Mouse (Mus musculus): ENCODE measurements around the gene Tmprss11d. TPM values are rescaled to one million over a fixed set of nuclear protein-coding genes. Genes with fewer than 3 reads are reported as not detected.
"Not testable (repeated sequence)": the region's sequence is repeated elsewhere in the genome, so short reads cannot be mapped to it uniquely, and the experiment has no call there.

The Tmprss11d gene
- not detected in 2 replicates for polyA plus RNA-seq (2016; fragmentation: Nextera tagmentation; extraction: Ambion mirVana)

GRCm38 (mm10) chr5:86373320-86373719, at the start of gene Tmprss11d:
Gene Tmprss11d, minus strand, starts transcription at chr5:86373420.
- Histone ChIP-seq H3K4me1 (no peaks in the 10 kb centered on the region), H3K9me3 (replicated peaks) (no peaks in the 10 kb centered on the region), H3K4me3 (no peak within 1 kb of the TSS), H3K27me3 (ENCODE audit: low read depth, poor library complexity, severe bottlenecking) (no peaks in the 10 kb centered on the region), H3K36me3 (no peaks in the 10 kb centered on the region), H3K27ac (no peak within 1 kb of the TSS)
- 78% methylated on average over 3 of the region's 3 CpGs for WGBS
- DNase-seq (ENCODE audit: low spot score) = no peak

DNA sequence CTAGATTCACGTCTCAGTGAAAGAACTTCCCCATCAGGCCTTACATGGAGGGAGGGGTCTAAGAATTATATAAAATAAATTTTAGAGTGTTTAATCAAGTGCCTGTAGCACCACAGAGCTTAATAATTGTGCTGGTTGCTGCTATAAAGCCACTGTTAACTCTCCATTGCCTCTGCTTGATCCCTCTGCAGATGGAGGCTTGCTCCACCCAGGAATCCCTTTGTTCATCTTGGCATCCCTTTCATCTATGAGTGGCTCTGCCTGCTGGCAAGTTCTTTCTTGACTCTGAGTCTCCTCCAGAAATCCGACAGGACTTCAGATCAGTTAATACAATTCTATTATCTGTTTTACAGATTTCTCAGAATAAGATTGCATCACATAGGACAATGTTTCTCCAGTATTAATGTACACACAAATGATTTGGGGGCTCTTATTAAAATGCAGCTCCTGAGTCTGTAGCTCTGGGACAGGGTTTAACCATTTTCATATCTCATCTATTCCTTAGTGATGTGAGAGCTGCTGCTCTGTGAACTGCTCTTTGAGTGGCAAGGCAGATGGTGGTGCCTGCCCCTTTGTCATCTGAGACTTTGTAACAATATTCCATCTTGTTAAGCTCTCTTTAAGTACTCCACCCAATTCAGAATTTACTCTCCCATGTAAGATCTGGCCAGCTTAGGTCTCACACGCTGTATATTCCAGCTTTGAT, 48.3 kb upstream of the Tmprss11d start:
- DNase-seq (ENCODE audit: low spot score) = no peak
- WGBS = 70% methylated on average over 3 of the region's 3 CpGs
- Histone ChIP-seq H3K27me3 (ENCODE audit: low read depth, poor library complexity, severe bottlenecking) (no peaks in the 10 kb centered on the region), H3K9me3 (replicated peaks) (no peaks in the 10 kb centered on the region), H3K4me3 (no peak overlapping the region), H3K36me3 (no peaks in the 10 kb centered on the region), H3K4me1 (0 out of 2 replicates have a peak, but pooled peaks cover 10% of the 10 kb centered on the region), H3K27ac (no peak overlapping the region)

DNA sequence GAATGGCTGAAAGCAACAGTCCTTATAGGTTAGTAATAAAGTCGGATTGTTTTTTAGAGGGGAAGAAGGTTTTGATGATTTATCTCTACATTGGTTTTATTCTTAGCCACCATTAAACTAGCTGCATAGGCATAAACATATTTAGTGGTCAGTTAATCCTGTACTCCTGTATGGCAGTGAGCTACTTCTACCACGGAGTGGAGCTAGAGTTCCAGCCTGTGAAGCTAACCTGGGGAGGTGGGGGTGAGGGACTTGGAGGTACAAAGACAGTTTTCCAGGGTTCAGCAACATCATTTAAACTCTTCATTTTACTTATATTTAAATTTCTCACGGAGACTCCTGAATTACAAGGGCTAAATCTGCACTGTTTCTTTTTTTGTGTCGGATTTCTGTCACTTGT, 46.3 kb upstream of the Tmprss11d start:
- H3K4me3 ChIP-seq = no peak overlapping the region
- WGBS = 21% methylated on average over 4 of the region's 4 CpGs
- peak; percentile 31 for DNase-seq (ENCODE audit: low spot score)
- no peaks in the 10 kb centered on the region for H3K36me3 ChIP-seq
- no peak overlapping the region for H3K27ac ChIP-seq
- no peaks in the 10 kb centered on the region for H3K9me3 ChIP-seq (replicated peaks)
- 0 out of 2 replicates have a peak, but pooled peaks cover 10% of the 10 kb centered on the region for H3K4me1 ChIP-seq
- no peaks in the 10 kb centered on the region for H3K27me3 ChIP-seq (ENCODE audit: low read depth, poor library complexity, severe bottlenecking)

GRCm38 (mm10) chr5:86414280-86414679, 41.1 kb upstream of the Tmprss11d start:
- Histone ChIP-seq H3K36me3 (no peaks in the 10 kb centered on the region), H3K4me3 (no peak overlapping the region), H3K27me3 (ENCODE audit: low read depth, poor library complexity, severe bottlenecking) (no peaks in the 10 kb centered on the region), H3K4me1 (no peaks in the 10 kb centered on the region), H3K9me3 (replicated peaks) (no peaks in the 10 kb centered on the region), H3K27ac (no peak overlapping the region)
- no peak for DNase-seq (ENCODE audit: low spot score)
- 85% methylated on average over 7 of the region's 7 CpGs for WGBS

GRCm38 (mm10) chr5:86410815-86411214, 37.6 kb upstream of the Tmprss11d start:
- DNase-seq (ENCODE audit: low spot score) = no peak
- WGBS = 30% methylated on average over 3 of the region's 3 CpGs
- H3K4me1 ChIP-seq = no peaks in the 10 kb centered on the region
- no peak overlapping the region for H3K27ac ChIP-seq
- H3K27me3 ChIP-seq (ENCODE audit: low read depth, poor library complexity, severe bottlenecking) = no peaks in the 10 kb centered on the region
- no peaks in the 10 kb centered on the region for H3K36me3 ChIP-seq
- H3K4me3 ChIP-seq = no peak overlapping the region
- no peaks in the 10 kb centered on the region for H3K9me3 ChIP-seq (replicated peaks)

DNA sequence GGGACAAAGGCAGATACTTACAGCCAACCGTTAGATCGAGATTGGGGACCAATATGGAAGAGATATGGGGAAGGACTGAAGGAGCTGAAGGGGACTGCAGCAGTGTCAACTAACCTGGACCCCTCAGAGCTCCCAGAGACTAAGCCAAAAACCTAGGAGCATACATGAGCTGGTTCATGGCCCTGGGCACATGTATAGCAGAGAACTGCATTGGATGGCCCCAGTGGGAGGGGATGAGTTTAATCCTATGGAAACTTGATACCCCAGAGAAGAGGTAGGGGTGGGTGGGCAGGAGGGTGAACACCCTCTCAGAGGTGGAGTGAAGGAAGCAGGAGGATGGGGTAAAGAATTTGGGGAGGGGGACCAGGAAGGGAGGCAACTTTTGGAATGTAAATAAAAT, 34.7 kb upstream of the Tmprss11d start:
- DNase-seq (ENCODE audit: low spot score) = no peak
- no peak overlapping the region for H3K4me3 ChIP-seq
- no peaks in the 10 kb centered on the region for H3K9me3 ChIP-seq (replicated peaks)

GRCm38 (mm10) chr5:86407191-86407590, 34.0 kb upstream of the Tmprss11d start:
- no peaks in the 10 kb centered on the region for H3K4me1 ChIP-seq
- H3K4me3 ChIP-seq = no peak overlapping the region
- H3K36me3 ChIP-seq = no peaks in the 10 kb centered on the region
- DNase-seq (ENCODE audit: low spot score) = no peak
- 91% methylated on average over 3 of the region's 3 CpGs for WGBS
- H3K9me3 ChIP-seq (replicated peaks) = no peaks in the 10 kb centered on the region
- no peak overlapping the region for H3K27ac ChIP-seq
- no peaks in the 10 kb centered on the region for H3K27me3 ChIP-seq (ENCODE audit: low read depth, poor library complexity, severe bottlenecking)

More for the DNA sequence above, 34.7 kb upstream of the Tmprss11d start:
- Histone ChIP-seq H3K36me3 (no peaks in the 10 kb centered on the region), H3K27ac (no peak overlapping the region), H3K27me3 (ENCODE audit: low read depth, poor library complexity, severe bottlenecking) (no peaks in the 10 kb centered on the region), H3K4me1 (no peaks in the 10 kb centered on the region)
- WGBS = 92% methylated on average over 2 of the region's 2 CpGs

DNA sequence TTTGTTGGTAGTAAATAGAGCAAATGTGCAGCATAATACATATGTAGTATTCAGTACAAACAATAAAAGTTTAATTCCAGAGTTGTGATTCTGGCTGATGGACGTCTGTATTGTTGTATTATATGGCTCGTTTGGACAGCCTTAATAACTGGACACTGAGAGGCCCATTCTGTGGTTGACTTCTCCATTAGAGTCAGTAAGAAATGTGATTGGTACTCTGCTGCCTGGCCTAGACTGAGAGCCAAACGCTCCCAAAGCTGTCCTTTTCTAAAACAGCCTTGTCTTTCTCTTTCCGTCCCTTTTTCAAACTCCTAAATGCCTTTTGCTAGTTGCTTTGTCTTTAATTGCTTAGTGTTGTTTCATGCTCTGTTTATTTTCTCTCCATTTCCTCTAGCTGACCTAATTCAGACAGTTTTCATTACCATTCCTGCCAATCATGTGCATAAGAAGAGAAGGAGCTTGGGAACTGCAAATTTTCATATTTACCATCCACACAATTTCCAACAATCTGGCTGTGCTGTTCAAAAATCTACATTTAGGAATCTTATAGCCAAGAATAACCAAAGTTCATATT, 13.7 kb downstream of the Tmprss11d start:
- H3K36me3 ChIP-seq = no peaks in the 10 kb centered on the region
- H3K27me3 ChIP-seq (ENCODE audit: low read depth, poor library complexity, severe bottlenecking) = no peaks in the 10 kb centered on the region
- no peak overlapping the region for H3K27ac ChIP-seq
- no peak overlapping the region for H3K4me3 ChIP-seq
- no peaks in the 10 kb centered on the region for H3K4me1 ChIP-seq
- 85% methylated on average over 4 of the region's 4 CpGs for WGBS
- DNase-seq (ENCODE audit: low spot score) = no peak
- H3K9me3 ChIP-seq (replicated peaks) = no peaks in the 10 kb centered on the region

GRCm38 (mm10) chr5:86352966-86353365, 20.3 kb downstream of the Tmprss11d start:
- Histone ChIP-seq H3K36me3 (no peaks in the 10 kb centered on the region), H3K27ac (no peak overlapping the region), H3K4me1 (no peaks in the 10 kb centered on the region), H3K4me3 (no peak overlapping the region), H3K9me3 (replicated peaks) (no peaks in the 10 kb centered on the region), H3K27me3 (ENCODE audit: low read depth, poor library complexity, severe bottlenecking) (no peaks in the 10 kb centered on the region)
- DNase-seq (ENCODE audit: low spot score) = no peak
- 26% methylated on average over 7 of the region's 7 CpGs for WGBS

- 51% methylated on average over 30 of the region's 30 CpGs for WGBS
- not testable (repeated sequence) for H3K27me3 ChIP-seq (ENCODE audit: low read depth, poor library complexity, severe bottlenecking); DNase-seq (ENCODE audit: low spot score); H3K9me3 ChIP-seq (replicated peaks); H3K4me1 ChIP-seq; H3K36me3 ChIP-seq; H3K27ac ChIP-seq
- peak overlapping the region; percentile 40 for H3K4me3 ChIP-seq
Measured at GRCm38 (mm10) chr5:86318018-86318956, 54.9 kb downstream of the Tmprss11d start.

GRCm38 (mm10) chr5:86306116-86306515, 67.1 kb downstream of the Tmprss11d start:
- no peaks in the 10 kb centered on the region for H3K36me3 ChIP-seq
- H3K27me3 ChIP-seq (ENCODE audit: low read depth, poor library complexity, severe bottlenecking) = no peaks in the 10 kb centered on the region
- 90% methylated on average over 5 of the region's 5 CpGs for WGBS
- no peaks in the 10 kb centered on the region for H3K9me3 ChIP-seq (replicated peaks)
- no peak for DNase-seq (ENCODE audit: low spot score)
- H3K27ac ChIP-seq = no peak overlapping the region
- H3K4me3 ChIP-seq = no peak overlapping the region
- no peaks in the 10 kb centered on the region for H3K4me1 ChIP-seq

- Histone ChIP-seq H3K9me3 (replicated peaks) (no peaks in the 10 kb centered on the region), H3K27me3 (ENCODE audit: low read depth, poor library complexity, severe bottlenecking) (no peaks in the 10 kb centered on the region), H3K36me3 (no peaks in the 10 kb centered on the region), H3K27ac (no peak overlapping the region), H3K4me1 (no peaks in the 10 kb centered on the region), H3K4me3 (no peak overlapping the region)
- 90% methylated on average over 8 of the region's 8 CpGs for WGBS
- no peak for DNase-seq (ENCODE audit: low spot score)
Measured at GRCm38 (mm10) chr5:86303877-86304276, 69.3 kb downstream of the Tmprss11d start.

GRCm38 (mm10) chr5:86289208-86289607, 84.0 kb downstream of the Tmprss11d start, which contains the start of gene Tmprss11c:
Gene Tmprss11c, minus strand, starts transcription at chr5:86289308.
- no peak for DNase-seq (ENCODE audit: low spot score)
- H3K27me3 ChIP-seq (ENCODE audit: low read depth, poor library complexity, severe bottlenecking) = no peaks in the 10 kb centered on the region
- H3K4me3 ChIP-seq = no peak within 1 kb of the TSS
- H3K27ac ChIP-seq = no peak within 1 kb of the TSS
- no peaks in the 10 kb centered on the region for H3K9me3 ChIP-seq (replicated peaks)
- WGBS = 79% methylated on average over 4 of the region's 4 CpGs
- H3K4me1 ChIP-seq = no peaks in the 10 kb centered on the region
- no peaks in the 10 kb centered on the region for H3K36me3 ChIP-seq
